Mouse (Mus musculus) intestine, embryonic 16.5 days (tissue): ENCODE results near the gene Tex45. TPM values are rescaled to one million over a fixed set of nuclear protein-coding genes. Genes with fewer than 3 reads are reported as not detected.
A peak's percentile ranks its signal among the peaks of the same experiment; 100 is the strongest.

Experiments
- ATAC-seq: fragments of 200-750 bp; cut with Nextera tagmentation; 2 replicates; pipeline ENCODE4 v1.8.0; 2017; ENCODE audit warnings: moderate TSS enrichment, moderate library complexity
- H3K27ac ChIP-seq: fragments of 300-500 bp; sonication (generic); 2 replicates; pipeline ENCODE4 v1.5.1; 2014; ENCODE audit warnings: mild to moderate bottlenecking, low read length
- H3K27me3 ChIP-seq: fragments of 300-500 bp; sonication (generic); replicated peaks from 2 replicates; pipeline ENCODE4 v1.6.1; 2014; ENCODE audit warnings: low read length, control low read depth, mixed read lengths; ENCODE audit not compliant: control insufficient read depth, insufficient read depth
- H3K36me3 ChIP-seq: fragments of 300-500 bp; sonication (generic); 2 replicates; pipeline ENCODE4 v1.6.1; 2014; ENCODE audit warnings: low read length, control low read depth; ENCODE audit not compliant: control insufficient read depth, insufficient read depth
- H3K4me1 ChIP-seq: fragments of 300-500 bp; sonication (generic); 2 replicates; pipeline ENCODE4 v1.6.1; 2014; ENCODE audit warnings: low read length, control low read depth, mixed read lengths; ENCODE audit not compliant: control insufficient read depth, insufficient read depth
- H3K4me2 ChIP-seq: fragments of 300-500 bp; sonication (generic); 2 replicates; pipeline ENCODE4 v1.6.1; 2014; ENCODE audit warnings: low read depth, low read length, control low read depth
- H3K4me3 ChIP-seq: fragments of 300-500 bp; sonication (generic); 2 replicates; pipeline ENCODE4 v1.5.1; 2014; ENCODE audit warnings: mild to moderate bottlenecking, low read length
- H3K9ac ChIP-seq: fragments of 300-500 bp; sonication (generic); 2 replicates; pipeline ENCODE4 v1.6.1; 2014; ENCODE audit warnings: low read depth, low read length
- H3K9me3 ChIP-seq: fragments of 300-500 bp; sonication (generic); 2 replicates; pipeline ENCODE4 v1.6.1; 2016; ENCODE audit warnings: low read length, control low read depth; ENCODE audit not compliant: control insufficient read depth
- WGBS: fragments of 180-500 bp; shearing (Covaris S2); extraction: QIAGEN DNeasy Blood & Tissue Kit; methylation state at CpG from one replicate; pipeline ENCODE4 v1.1.7; 2014; 5-methylcytosine and 5-hydroxymethylcytosine counted together
- polyA plus RNA-seq: library from polyadenylated mRNA; unstranded; fragments of >200 nt; fragmentation: Nextera tagmentation; extraction: Ambion mirVana; gene quantifications from 2 replicates; pipeline ENCODE4 v1.2.1, GENCODE M21; 2015

The Tex45 gene
- polyA plus RNA-seq, 1 experiment from 2014 or later: not detected

DNA sequence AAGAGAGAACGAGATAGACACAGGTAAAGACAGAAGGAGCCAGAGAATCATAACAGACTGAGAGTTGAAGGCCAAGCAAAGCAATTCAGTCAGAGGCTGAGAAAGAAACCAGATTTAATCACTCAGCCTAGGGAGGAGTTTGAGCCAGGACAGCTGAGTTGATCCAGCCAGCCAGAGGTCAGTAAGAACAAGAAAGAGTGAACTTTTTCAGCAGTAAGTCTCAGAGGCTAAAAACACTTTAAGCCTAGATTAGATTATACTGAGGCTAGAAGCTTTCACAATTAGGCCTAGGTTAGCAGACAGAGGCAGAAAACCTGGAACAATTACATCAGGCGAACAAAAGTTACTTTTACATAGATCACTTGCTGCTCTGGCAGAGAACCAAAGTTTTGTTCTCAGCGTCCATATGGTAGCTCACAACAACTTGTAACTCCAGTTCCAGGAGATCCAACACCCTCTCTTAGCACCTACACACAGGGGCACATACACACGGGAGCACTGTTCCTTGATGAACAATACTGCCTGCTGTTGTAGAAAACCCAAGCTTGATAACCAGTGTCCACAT lies 9.6 kb downstream of the Tex45 start:
- ATAC-seq: 0 out of 2 replicates have a peak, but pooled peaks have one; percentile 37
- Histone ChIP-seq H3K4me1 (no peaks in the 10 kb centered on the region), H3K9me3 (no peaks in the 10 kb centered on the region), H3K4me3 (no peak overlapping the region), H3K27me3 (0 out of 2 replicates have a peak, but pooled peaks cover 3% of the 10 kb centered on the region), H3K4me2 (no peak overlapping the region), H3K27ac (no peak overlapping the region), H3K9ac (no peak overlapping the region), H3K36me3 (no peaks in the 10 kb centered on the region)
- 58% methylated on average over 4 of the region's 4 CpGs for WGBS

DNA sequence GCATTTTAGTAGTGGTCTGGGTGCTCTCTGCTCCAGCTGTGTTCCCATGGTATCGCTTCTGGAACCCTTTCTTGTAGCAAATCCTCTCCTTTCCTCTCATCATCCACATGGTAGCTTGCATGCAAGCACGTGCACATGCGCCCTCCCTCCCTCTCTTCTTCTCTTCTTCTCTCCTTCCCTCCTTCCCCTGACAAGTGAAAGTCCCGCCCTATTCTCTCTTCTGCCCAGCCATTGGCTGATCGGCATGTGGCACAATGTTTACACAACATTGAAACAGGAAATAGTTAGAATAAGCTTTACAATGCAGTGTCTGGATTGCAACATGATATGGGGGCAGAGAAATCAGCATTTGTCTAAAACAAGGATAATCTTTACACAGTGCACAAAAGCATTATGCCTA lies 10.9 kb downstream of the Tex45 start:
- Histone ChIP-seq H3K27me3 (0 out of 2 replicates have a peak, but pooled peaks cover 3% of the 10 kb centered on the region), H3K4me3 (no peak overlapping the region), H3K9ac (no peak overlapping the region), H3K4me1 (no peaks in the 10 kb centered on the region), H3K36me3 (no peaks in the 10 kb centered on the region), H3K4me2 (no peak overlapping the region), H3K27ac (no peak overlapping the region), H3K9me3 (no peaks in the 10 kb centered on the region)
- ATAC-seq: 0 out of 2 replicates have a peak, but pooled peaks have one; percentile 14
- 59% methylated on average over 5 of the region's 5 CpGs for WGBS

DNA sequence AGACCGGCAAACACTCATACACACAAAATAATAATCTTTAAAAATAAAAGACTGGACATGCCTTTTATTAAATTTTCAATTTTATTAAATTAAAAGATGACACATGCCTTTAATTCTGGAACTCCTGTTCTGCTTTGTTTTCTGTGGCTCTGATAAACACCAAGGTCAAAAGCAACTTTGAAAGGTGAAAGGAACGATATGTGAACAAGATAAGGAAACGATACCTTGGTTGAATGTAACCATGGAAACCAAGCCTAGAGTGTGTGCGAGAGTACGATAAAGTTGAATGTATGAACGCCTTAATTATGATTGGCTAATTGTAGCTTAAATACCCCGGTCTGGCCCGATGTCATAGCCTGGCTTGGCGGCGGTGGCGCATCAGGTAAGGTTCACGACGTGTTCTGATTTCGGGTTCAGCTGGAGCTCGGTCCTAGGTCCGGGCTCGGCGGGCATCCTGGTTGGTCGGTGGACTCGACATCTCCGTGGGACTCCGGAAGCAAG lies 11.6 kb downstream of the Tex45 start:
- no peak for ATAC-seq
- WGBS: 83% methylated on average over 22 of the region's 22 CpGs
- H3K4me1 ChIP-seq: no peaks in the 10 kb centered on the region

DNA sequence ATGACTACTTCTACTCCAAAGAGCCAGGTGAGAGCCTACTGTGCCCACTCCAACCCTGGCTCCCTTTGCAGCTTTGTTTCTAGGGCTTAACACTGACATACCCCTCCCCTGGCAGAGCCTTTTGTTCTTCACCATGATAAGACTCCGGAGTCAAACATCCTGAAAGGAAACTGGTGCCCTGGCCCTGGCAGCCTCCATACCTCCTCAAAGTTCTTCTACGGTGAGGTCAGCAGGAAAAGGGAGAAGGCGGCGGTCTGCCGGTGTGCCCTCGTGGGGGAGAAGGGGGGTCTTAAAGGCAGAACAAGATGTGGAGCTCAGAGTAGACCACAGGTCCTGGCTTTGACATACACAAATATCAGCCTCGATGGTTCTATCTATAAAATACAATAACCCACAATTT lies 12.9 kb downstream of the Tex45 start:
- no peak for ATAC-seq
- Histone ChIP-seq H3K4me3 (no peak overlapping the region), H3K9me3 (no peaks in the 10 kb centered on the region), H3K4me1 (no peaks in the 10 kb centered on the region), H3K9ac (no peak overlapping the region), H3K36me3 (no peaks in the 10 kb centered on the region), H3K27me3 (no peaks in the 10 kb centered on the region), H3K27ac (no peak overlapping the region), H3K4me2 (no peak overlapping the region)
- WGBS: 76% methylated on average over 7 of the region's 7 CpGs

More for the DNA sequence above, 11.6 kb downstream of the Tex45 start:
- no peak overlapping the region for H3K9ac ChIP-seq
- H3K9me3 ChIP-seq: no peaks in the 10 kb centered on the region
- no peak overlapping the region for H3K27ac ChIP-seq
- no peak overlapping the region for H3K4me3 ChIP-seq
- H3K27me3 ChIP-seq: no peaks in the 10 kb centered on the region
- no peaks in the 10 kb centered on the region for H3K36me3 ChIP-seq
- no peak overlapping the region for H3K4me2 ChIP-seq

DNA sequence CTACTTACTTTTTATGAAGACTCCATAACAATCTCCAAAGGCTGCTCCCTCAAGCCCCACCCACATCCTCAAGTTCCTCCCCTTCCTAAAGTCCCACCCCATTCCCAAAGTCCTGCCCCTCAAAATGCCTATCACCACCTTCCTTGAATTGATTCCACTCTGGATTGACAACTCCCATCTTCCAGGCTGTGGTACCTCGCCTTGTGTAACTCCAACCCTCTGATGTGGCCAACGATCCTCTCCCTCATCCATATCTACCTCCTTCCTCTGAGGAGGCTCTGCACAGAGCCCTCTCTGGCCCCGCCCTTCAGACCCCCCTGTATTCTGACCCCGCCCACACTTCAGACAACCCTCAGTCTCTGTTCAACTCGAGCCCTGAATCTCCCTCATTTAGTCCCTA lies 14.5 kb downstream of the Tex45 start:
- H3K4me2 ChIP-seq: no peak overlapping the region
- no peak overlapping the region for H3K27ac ChIP-seq
- no peak overlapping the region for H3K9ac ChIP-seq
- ATAC-seq: no peak
- H3K9me3 ChIP-seq: no peaks in the 10 kb centered on the region
- H3K27me3 ChIP-seq: no peaks in the 10 kb centered on the region
- H3K36me3 ChIP-seq: no peaks in the 10 kb centered on the region
- H3K4me1 ChIP-seq: no peaks in the 10 kb centered on the region
- WGBS: 20% methylated on average over 5 of the region's 5 CpGs
- no peak overlapping the region for H3K4me3 ChIP-seq

DNA sequence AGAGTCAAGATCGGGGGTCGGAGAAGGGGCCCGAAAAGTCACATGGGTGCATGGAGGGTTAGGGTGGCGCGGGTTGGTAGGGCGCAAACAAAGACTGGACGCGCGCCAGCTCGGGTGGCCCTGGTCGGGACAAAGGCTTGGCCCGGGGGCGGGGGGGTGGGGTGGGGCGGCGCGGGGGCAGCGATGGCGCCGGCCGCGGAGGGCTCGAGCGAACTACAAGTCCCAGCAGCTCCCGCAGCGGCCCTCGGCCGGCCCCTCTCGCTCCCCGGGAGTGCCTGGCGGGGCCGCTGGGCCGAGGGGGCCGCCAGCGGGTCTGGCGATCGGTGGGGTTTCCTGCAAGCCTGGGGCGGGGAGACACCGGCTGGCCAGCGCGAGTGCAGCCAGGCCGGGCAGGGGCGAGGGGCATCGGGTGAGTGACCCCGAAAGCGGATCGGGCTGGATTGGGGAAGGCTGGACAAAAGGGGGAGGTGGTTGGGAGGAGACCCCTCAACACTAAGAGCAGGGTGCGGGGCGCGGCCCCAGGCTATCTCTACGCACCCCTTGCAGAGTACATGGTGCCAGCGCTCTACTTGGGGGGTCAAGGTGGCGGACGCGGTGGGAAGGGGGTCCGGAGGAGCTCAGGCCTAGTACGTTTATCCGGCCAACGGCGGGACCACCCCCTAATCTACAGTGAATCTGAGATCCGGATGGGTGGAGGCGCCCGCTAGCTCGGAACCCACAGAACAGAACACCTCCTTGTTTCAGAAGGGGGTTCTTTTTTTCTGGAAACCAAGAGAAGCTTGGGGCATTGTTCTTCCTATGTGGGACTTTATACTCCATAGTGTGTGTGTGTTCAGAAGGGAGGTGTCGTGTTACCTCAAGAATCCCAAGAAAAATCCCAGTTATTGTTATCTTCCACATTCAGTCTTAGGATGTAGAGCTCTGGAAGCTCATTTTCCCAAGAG lies 22.5 kb downstream of the Tex45 start, which contains the start of gene Zfp358:
TSS of gene Zfp358 (plus strand) at position 238 of the 944 bp plus-strand sequence.
- H3K27ac ChIP-seq: peak within 1 kb of the TSS; percentile 73
- H3K4me3 ChIP-seq: peak within 1 kb of the TSS; percentile 83
- WGBS: 2% methylated on average over 62 of the region's 64 CpGs
- H3K4me2 ChIP-seq: peak within 1 kb of the TSS; percentile 65
- H3K36me3 ChIP-seq: peaks cover 13% of the 10 kb centered on the region
- H3K9me3 ChIP-seq: no peaks in the 10 kb centered on the region
- peak; percentile 94 for ATAC-seq
- peak within 1 kb of the TSS; percentile 99 for H3K9ac ChIP-seq
- peaks cover 5% of the 10 kb centered on the region for H3K4me1 ChIP-seq
- no peaks in the 10 kb centered on the region for H3K27me3 ChIP-seq

DNA sequence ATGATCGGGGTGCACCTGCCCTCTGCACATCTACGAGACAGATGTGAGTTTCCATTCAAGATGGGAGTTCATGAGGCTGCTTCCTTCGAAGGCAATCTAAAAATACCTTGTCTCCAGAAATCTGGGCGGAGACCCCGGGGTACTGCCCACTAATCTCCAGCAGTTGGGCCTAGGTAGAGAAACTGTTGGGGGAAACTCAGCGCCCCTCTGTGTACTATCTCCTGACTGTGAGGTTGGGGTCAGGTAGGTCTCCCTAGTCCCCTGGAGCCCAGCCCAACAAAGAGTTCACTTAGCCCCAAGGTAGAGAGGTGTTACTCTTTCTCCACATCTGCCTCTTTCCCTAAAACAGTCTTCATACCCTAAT lies 23.2 kb downstream of the Tex45 start:
- Histone ChIP-seq H3K27me3 (no peaks in the 10 kb centered on the region), H3K4me1 (peaks cover 5% of the 10 kb centered on the region), H3K4me2 (peak overlapping the region; percentile 65), H3K27ac (peak overlapping the region; percentile 73; the same call in 1 of the 2 replicates), H3K9ac (peak overlapping the region; percentile 99), H3K36me3 (peaks cover 13% of the 10 kb centered on the region), H3K9me3 (no peaks in the 10 kb centered on the region), H3K4me3 (peak overlapping the region; percentile 83)
- ATAC-seq: peak; percentile 6; the same call in 1 of the 2 replicates
- WGBS: 25% methylated on average over 6 of the region's 6 CpGs

DNA sequence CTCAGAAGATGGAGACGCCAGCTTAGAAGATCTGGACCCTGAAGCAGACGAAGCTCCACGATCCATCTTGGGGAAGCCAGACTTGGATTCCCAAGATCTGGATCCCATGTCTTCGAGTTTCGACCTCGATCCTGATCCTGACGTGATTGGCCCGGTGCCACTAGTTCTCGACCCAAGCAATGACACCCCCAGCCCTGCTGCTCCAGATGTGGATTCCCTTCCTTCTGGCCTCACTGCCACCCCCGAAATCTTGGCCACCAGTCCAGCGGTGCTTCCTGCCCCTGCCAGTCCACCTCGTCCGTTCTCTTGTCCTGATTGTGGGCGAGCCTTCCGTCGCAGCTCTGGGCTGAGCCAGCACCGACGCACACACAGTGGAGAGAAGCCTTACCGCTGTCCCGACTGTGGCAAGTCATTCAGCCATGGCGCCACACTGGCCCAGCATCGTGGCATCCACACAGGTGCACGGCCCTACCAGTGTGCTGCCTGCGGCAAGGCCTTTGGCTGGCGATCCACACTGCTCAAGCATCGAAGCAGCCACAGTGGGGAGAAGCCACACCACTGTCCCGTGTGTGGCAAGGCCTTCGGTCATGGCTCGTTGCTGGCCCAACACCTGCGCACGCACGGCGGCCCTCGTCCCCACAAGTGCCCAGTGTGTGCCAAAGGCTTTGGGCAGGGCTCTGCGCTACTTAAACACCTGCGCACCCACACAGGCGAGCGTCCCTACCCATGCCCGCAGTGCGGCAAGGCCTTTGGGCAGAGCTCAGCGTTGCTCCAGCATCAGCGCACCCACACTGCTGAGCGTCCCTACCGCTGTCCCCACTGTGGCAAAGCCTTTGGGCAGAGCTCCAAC lies 25.1 kb downstream of the Tex45 start:
- Histone ChIP-seq H3K27me3 (no peaks in the 10 kb centered on the region), H3K4me1 (peaks cover 5% of the 10 kb centered on the region), H3K4me3 (no peak overlapping the region), H3K9ac (no peak overlapping the region), H3K27ac (no peak overlapping the region), H3K9me3 (no peaks in the 10 kb centered on the region), H3K4me2 (no peak overlapping the region), H3K36me3 (peaks cover 13% of the 10 kb centered on the region)
- no peak for ATAC-seq
- 97% methylated on average over 44 of the region's 44 CpGs for WGBS

DNA sequence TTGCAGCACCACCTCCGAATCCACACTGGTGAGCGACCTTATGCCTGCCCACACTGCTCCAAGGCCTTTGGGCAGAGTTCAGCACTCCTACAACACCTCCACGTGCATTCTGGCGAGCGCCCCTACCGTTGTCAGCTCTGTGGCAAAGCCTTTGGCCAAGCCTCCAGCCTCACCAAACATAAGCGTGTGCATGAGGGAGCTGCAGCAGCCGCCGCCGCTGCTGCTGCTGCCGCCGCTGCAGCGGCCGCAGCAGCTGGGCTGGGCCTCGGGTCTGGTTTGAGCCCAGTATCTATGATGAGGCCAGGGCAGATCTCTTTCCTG lies 25.7 kb downstream of the Tex45 start:
- Histone ChIP-seq H3K27me3 (no peaks in the 10 kb centered on the region), H3K9me3 (no peaks in the 10 kb centered on the region), H3K9ac (no peak overlapping the region), H3K27ac (no peak overlapping the region), H3K4me1 (peaks cover 9% of the 10 kb centered on the region), H3K36me3 (peaks cover 13% of the 10 kb centered on the region), H3K4me2 (no peak overlapping the region), H3K4me3 (no peak overlapping the region)
- no peak for ATAC-seq
- 92% methylated on average over 15 of the region's 15 CpGs for WGBS
